Mouse (Mus musculus) pancreas, adult 10 weeks (tissue): ENCODE results near the gene Hs3st4. TPM values are rescaled to one million over a fixed set of nuclear protein-coding genes. Genes with fewer than 3 reads are reported as not detected.

Source experiments
- polyA plus RNA-seq: library from polyadenylated mRNA; stranded (reverse); fragments of 350-450 nt; fragmentation: Illumina TruSeq; extraction: RNeasy Lipid Tissue Mini Kit (QIAGEN cat#74804); gene quantifications from one replicate; pipeline ENCODE4 v1.2.3, GENCODE M21; 2015; ENCODE audit warnings: low read depth, low replicate concordance; ENCODE audit not compliant: insufficient read depth

The Hs3st4 gene
- polyA plus RNA-seq = not detected

DNA sequence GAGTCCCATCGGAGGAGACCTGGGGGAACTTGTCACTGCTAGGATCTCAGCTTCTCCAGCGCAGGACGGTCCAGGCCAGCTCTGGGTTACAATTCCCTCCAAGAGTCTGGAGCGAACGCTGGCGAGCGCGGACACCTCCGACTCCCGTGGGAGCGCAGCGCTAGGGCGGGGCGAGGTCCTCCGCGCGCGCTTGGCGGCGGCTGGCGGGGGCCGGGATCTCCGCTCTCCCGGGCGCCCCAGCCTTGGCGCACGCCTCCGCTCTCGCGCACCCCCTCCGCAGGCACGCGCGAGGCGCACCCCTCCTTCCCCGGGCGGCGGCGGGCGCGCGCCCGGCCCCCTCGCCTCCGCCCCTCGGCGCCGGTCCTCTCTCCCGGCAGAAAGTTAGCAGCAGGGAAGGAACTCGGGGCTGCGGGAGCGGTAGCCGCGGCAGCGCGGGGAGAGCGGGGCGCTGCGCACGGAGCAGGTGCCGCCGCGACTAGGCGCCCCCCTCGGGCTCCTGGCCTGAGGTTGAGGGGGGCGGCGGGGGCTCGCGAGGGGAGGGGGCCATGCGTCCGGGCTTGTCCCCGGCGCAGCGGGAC, at the start of gene Hs3st4:
Gene Hs3st4, plus strand, starts transcription at position 409 of the 578 bp plus-strand sequence.

